Mouse (Mus musculus): ENCODE measurements at regions not wholly inside any gene's neighbourhood (a gene's known extent, or its start where the extent isn't known, plus 50 kb on each side); places are given as distances from the start of the nearest gene placed in this dataset.

DNA sequence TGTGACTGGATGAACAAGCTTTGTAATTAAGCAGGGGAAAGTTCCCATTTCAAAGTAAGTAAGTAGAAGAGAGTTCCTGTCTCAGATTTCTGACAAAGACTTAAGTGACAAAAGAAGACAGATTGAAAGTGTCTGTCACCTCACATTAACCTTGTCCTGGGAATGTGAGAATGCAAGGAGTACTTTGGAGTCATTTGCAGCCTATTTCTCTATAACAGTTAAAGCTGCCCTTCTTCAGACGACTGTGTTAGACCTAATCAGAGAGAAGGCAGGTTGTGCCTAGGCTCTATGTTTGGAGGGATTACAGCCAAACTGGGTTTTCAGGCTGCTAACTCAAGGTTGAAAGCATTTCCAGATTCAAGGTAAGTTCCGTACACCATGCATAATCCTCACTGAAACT lies 446.5 kb downstream of the Pdgfc start:
- H3K27ac ChIP-seq (ENCODE audit: low read depth, low read length), result no peak overlapping the region
- H3K27me3 ChIP-seq (replicated peaks; ENCODE audit: control insufficient read depth, insufficient read depth, low read length), result no peaks in the 10 kb centered on the region
- no peak overlapping the region for H3K9ac ChIP-seq (ENCODE audit: low read length)
- H3K4me2 ChIP-seq (ENCODE audit: low read length), result no peak overlapping the region
- 61% methylated on average over 2 of the region's 2 CpGs for WGBS
- no peak overlapping the region for H3K4me3 ChIP-seq (ENCODE audit: low read depth, low read length)
- no peaks in the 10 kb centered on the region for H3K4me1 ChIP-seq (ENCODE audit: control insufficient read depth, insufficient read depth, low read length)
- no peaks in the 10 kb centered on the region for H3K9me3 ChIP-seq (replicated peaks; ENCODE audit: control insufficient read depth, low read length)
- ATAC-seq (no peak), DNase-seq (ENCODE audit: low spot score) (no peak)
- no peaks in the 10 kb centered on the region for H3K36me3 ChIP-seq (ENCODE audit: control insufficient read depth, insufficient read depth, low read length)

GRCm38 (mm10) chr3:81483363-81483762 lies 447.1 kb downstream of the Pdgfc start:
- Histone ChIP-seq H3K9ac (ENCODE audit: low read length) (no peak overlapping the region), H3K9me3 (replicated peaks; ENCODE audit: control insufficient read depth, low read length) (no peaks in the 10 kb centered on the region), H3K36me3 (ENCODE audit: control insufficient read depth, insufficient read depth, low read length) (no peaks in the 10 kb centered on the region), H3K4me3 (ENCODE audit: low read depth, low read length) (no peak overlapping the region), H3K27ac (ENCODE audit: low read depth, low read length) (no peak overlapping the region), H3K4me1 (ENCODE audit: control insufficient read depth, insufficient read depth, low read length) (no peaks in the 10 kb centered on the region), H3K27me3 (replicated peaks; ENCODE audit: control insufficient read depth, insufficient read depth, low read length) (no peaks in the 10 kb centered on the region), H3K4me2 (ENCODE audit: low read length) (no peak overlapping the region)
- DNase-seq (ENCODE audit: low spot score) (peak; percentile 9), ATAC-seq (no peak)
- WGBS, result 61% methylated on average over 2 of the region's 2 CpGs

DNA sequence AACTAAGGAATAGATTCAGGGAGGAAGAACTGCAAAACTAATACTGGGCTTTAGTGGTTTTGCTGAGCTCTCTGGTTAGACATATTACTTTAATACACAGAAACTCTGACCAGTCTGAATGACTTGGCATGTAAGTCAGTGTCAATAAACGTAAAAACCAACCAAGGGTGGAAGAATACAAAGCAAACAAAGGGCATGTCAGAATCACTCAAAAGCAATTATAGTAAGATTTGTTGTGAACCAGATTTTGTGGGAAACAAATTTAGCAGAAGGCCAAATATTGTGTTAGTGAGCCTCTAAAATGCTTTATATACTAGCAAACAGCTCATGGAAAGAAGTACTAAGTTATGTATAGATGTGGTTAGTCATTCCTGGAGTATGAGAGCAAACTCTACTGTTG lies 427.1 kb upstream of the Ctso start:
- DNase-seq (ENCODE audit: low spot score) (no peak), ATAC-seq (no peak)
- WGBS, result 90% methylated on average over 1 of the region's 1 CpGs
- Histone ChIP-seq H3K4me2 (ENCODE audit: low read length) (no peak overlapping the region), H3K9me3 (replicated peaks; ENCODE audit: control insufficient read depth, low read length) (no peaks in the 10 kb centered on the region), H3K4me1 (ENCODE audit: control insufficient read depth, insufficient read depth, low read length) (no peaks in the 10 kb centered on the region), H3K4me3 (ENCODE audit: low read depth, low read length) (no peak overlapping the region), H3K36me3 (ENCODE audit: control insufficient read depth, insufficient read depth, low read length) (no peaks in the 10 kb centered on the region), H3K27ac (ENCODE audit: low read depth, low read length) (no peak overlapping the region), H3K9ac (ENCODE audit: low read length) (no peak overlapping the region), H3K27me3 (replicated peaks; ENCODE audit: control insufficient read depth, insufficient read depth, low read length) (no peaks in the 10 kb centered on the region)

DNA sequence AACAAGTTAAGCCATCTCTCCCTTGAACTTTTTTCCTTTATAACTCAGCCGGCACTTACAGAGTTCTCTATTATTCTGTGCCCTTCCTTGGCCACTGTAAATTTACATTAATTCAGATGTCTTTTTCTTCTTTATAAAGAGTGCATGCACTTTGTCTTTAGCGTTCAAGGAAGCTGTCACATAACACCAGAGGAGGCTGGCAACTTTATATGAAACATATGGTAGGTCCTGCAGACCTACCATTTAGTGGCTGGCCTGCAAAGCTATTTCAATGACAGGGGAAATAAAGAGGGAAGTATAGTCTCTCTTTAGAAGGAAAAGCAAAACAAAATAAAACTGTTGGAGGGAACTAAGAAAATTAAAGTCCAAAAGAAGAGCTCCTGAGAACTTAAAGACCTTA lies 423.8 kb upstream of the Ctso start:
- Histone ChIP-seq H3K4me1 (ENCODE audit: control insufficient read depth, insufficient read depth, low read length) (no peaks in the 10 kb centered on the region), H3K9me3 (replicated peaks; ENCODE audit: control insufficient read depth, low read length) (no peaks in the 10 kb centered on the region), H3K27me3 (replicated peaks; ENCODE audit: control insufficient read depth, insufficient read depth, low read length) (no peaks in the 10 kb centered on the region), H3K27ac (ENCODE audit: low read depth, low read length) (no peak overlapping the region), H3K4me3 (ENCODE audit: low read depth, low read length) (no peak overlapping the region), H3K4me2 (ENCODE audit: low read length) (no peak overlapping the region), H3K9ac (ENCODE audit: low read length) (no peak overlapping the region), H3K36me3 (ENCODE audit: control insufficient read depth, insufficient read depth, low read length) (no peaks in the 10 kb centered on the region)
- DNase-seq (ENCODE audit: low spot score), result no peak
- WGBS, result 27% methylated on average over 2 of the region's 2 CpGs
- no peak for ATAC-seq

GRCm38 (mm10) chr3:81521804-81522203 lies 410.6 kb upstream of the Ctso start:
- H3K9me3 ChIP-seq (replicated peaks; ENCODE audit: control insufficient read depth, low read length), result no peaks in the 10 kb centered on the region
- no peaks in the 10 kb centered on the region for H3K36me3 ChIP-seq (ENCODE audit: control insufficient read depth, insufficient read depth, low read length)
- H3K4me2 ChIP-seq (ENCODE audit: low read length), result no peak overlapping the region
- H3K4me1 ChIP-seq (ENCODE audit: control insufficient read depth, insufficient read depth, low read length), result 0 out of 2 replicates have a peak, but pooled peaks cover 2% of the 10 kb centered on the region
- no peak overlapping the region for H3K27ac ChIP-seq (ENCODE audit: low read depth, low read length)
- no peak overlapping the region for H3K9ac ChIP-seq (ENCODE audit: low read length)
- no peak overlapping the region for H3K4me3 ChIP-seq (ENCODE audit: low read depth, low read length)
- ATAC-seq (no peak), DNase-seq (ENCODE audit: low spot score) (no peak)
- 33% methylated on average over 4 of the region's 4 CpGs for WGBS
- H3K27me3 ChIP-seq (replicated peaks; ENCODE audit: control insufficient read depth, insufficient read depth, low read length), result no peaks in the 10 kb centered on the region

GRCm38 (mm10) chr3:81530872-81531271 lies 401.5 kb upstream of the Ctso start:
- Histone ChIP-seq H3K9me3 (replicated peaks; ENCODE audit: control insufficient read depth, low read length) (no peaks in the 10 kb centered on the region), H3K4me3 (ENCODE audit: low read depth, low read length) (no peak overlapping the region), H3K27me3 (replicated peaks; ENCODE audit: control insufficient read depth, insufficient read depth, low read length) (no peaks in the 10 kb centered on the region), H3K4me2 (ENCODE audit: low read length) (no peak overlapping the region), H3K4me1 (ENCODE audit: control insufficient read depth, insufficient read depth, low read length) (no peaks in the 10 kb centered on the region), H3K9ac (ENCODE audit: low read length) (no peak overlapping the region), H3K27ac (ENCODE audit: low read depth, low read length) (no peak overlapping the region), H3K36me3 (ENCODE audit: control insufficient read depth, insufficient read depth, low read length) (no peaks in the 10 kb centered on the region)
- DNase-seq (ENCODE audit: low spot score) (no peak), ATAC-seq (no peak)
- 96% methylated on average over 1 of the region's 1 CpGs for whole genome bisulfite sequencing

- DNase-seq (ENCODE audit: low spot score), result no peak
- 81% methylated on average over 4 of the region's 4 CpGs for WGBS
Observed at GRCm38 (mm10) chr3:81535448-81536205, 396.8 kb upstream of the Ctso start.

DNA sequence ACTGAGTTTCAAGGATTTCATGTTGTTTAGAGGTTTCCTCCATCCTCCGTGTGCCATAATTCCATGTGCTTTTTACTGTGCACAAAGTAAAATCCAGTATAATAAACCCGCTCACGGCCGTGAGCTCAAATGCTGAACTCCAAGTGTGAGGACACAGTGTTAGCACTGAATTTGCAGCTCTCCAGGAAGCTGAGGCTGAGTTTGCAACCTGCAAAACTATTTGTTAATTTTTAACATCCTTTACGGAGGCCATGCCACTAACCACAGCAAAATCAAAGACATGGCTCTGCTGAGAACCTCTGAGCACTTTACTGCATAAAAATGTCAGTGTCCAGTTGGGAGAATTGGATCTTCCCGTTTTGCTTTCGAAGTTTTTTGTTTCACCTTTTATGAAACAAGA lies 377.6 kb upstream of the Ctso start:
- H3K27ac ChIP-seq (ENCODE audit: low read depth, low read length), result no peak overlapping the region
- H3K36me3 ChIP-seq (ENCODE audit: control insufficient read depth, insufficient read depth, low read length), result no peaks in the 10 kb centered on the region
- ATAC-seq (no peak), DNase-seq (ENCODE audit: low spot score) (no peak)
- no peaks in the 10 kb centered on the region for H3K9me3 ChIP-seq (replicated peaks; ENCODE audit: control insufficient read depth, low read length)
- no peak overlapping the region for H3K9ac ChIP-seq (ENCODE audit: low read length)
- H3K4me3 ChIP-seq (ENCODE audit: low read depth, low read length), result no peak overlapping the region
- H3K4me2 ChIP-seq (ENCODE audit: low read length), result no peak overlapping the region
- H3K27me3 ChIP-seq (replicated peaks; ENCODE audit: control insufficient read depth, insufficient read depth, low read length), result no peaks in the 10 kb centered on the region
- WGBS, result 75% methylated on average over 7 of the region's 7 CpGs
- H3K4me1 ChIP-seq (ENCODE audit: control insufficient read depth, insufficient read depth, low read length), result no peaks in the 10 kb centered on the region

More at GRCm38 (mm10) chr3:81535448-81536205, 396.8 kb upstream of the Ctso start:
- no peaks in the 10 kb centered on the region for H3K9me3 ChIP-seq (replicated peaks; ENCODE audit: control insufficient read depth, low read length)
- no peak for ATAC-seq
- H3K4me3 ChIP-seq (ENCODE audit: low read depth, low read length), result no peak overlapping the region
- H3K27me3 ChIP-seq (replicated peaks; ENCODE audit: control insufficient read depth, insufficient read depth, low read length), result no peaks in the 10 kb centered on the region
- H3K4me2 ChIP-seq (ENCODE audit: low read length), result no peak overlapping the region
- H3K27ac ChIP-seq (ENCODE audit: low read depth, low read length), result no peak overlapping the region
- H3K4me1 ChIP-seq (ENCODE audit: control insufficient read depth, insufficient read depth, low read length), result no peaks in the 10 kb centered on the region
- H3K9ac ChIP-seq (ENCODE audit: low read length), result no peak overlapping the region
- H3K36me3 ChIP-seq (ENCODE audit: control insufficient read depth, insufficient read depth, low read length), result no peaks in the 10 kb centered on the region

GRCm38 (mm10) chr3:81562610-81563258 lies 369.7 kb upstream of the Ctso start:
- H3K4me2 ChIP-seq (ENCODE audit: low read length), result no peak overlapping the region
- no peak overlapping the region for H3K4me3 ChIP-seq (ENCODE audit: low read depth, low read length)
- ATAC-seq, result no peak
- no peaks in the 10 kb centered on the region for H3K36me3 ChIP-seq (ENCODE audit: control insufficient read depth, insufficient read depth, low read length)
- H3K4me1 ChIP-seq (ENCODE audit: control insufficient read depth, insufficient read depth, low read length), result no peaks in the 10 kb centered on the region
- no peak overlapping the region for H3K9ac ChIP-seq (ENCODE audit: low read length)
- WGBS, result 88% methylated on average over 2 of the region's 2 CpGs
- H3K27ac ChIP-seq (ENCODE audit: low read depth, low read length), result no peak overlapping the region
- no peaks in the 10 kb centered on the region for H3K27me3 ChIP-seq (replicated peaks; ENCODE audit: control insufficient read depth, insufficient read depth, low read length)
- DNase-seq (ENCODE audit: low spot score), result no peak
- no peaks in the 10 kb centered on the region for H3K9me3 ChIP-seq (replicated peaks; ENCODE audit: control insufficient read depth, low read length)
